Mouse (Mus musculus): ENCODE data around the gene Ugt2b38. TPM values are rescaled to one million over a fixed set of nuclear protein-coding genes. Genes with fewer than 3 reads are reported as not detected.
"Not testable (repeated sequence)": the region's sequence is repeated elsewhere in the genome, so short reads cannot be mapped to it uniquely, and the experiment has no call there.

The Ugt2b38 gene
- not detected in 2 replicates for polyA plus RNA-seq (2016; fragmentation: Nextera tagmentation; extraction: Ambion mirVana)

DNA sequence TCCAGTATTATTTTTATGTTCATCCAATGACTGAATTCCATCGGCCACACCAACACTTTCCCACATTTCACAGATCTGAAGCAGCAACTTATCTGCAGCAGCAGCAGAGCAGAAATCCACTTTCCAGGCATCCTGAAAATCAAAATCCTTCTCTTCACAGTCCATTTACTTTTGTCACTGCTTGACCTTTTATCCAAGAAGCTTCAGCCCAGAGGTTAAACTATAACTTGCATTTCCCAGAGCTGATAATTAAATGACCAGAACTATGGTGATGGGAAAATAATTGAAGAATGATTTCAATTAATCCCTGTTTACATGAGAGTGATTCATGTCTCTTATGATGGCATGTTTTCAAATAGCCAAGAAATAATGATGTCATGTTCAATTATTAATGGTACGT is at the start of gene Ugt2b38:
Gene Ugt2b38, minus strand, starts transcription at position 163 of the 400 bp plus-strand sequence.
- H3K4me2 ChIP-seq; ATAC-seq (ENCODE audit: insufficient number of reproducible peaks, insufficient read depth, low FRiP score, low TSS enrichment, low read depth); H3K27me3 ChIP-seq; H3K9ac ChIP-seq (replicated peaks); H3K36me3 ChIP-seq; H3K9me3 ChIP-seq; H3K27ac ChIP-seq; H3K4me1 ChIP-seq (replicated peaks); H3K4me3 ChIP-seq (replicated peaks): not testable (repeated sequence)
- 96% methylated on average over 1 of the region's 2 CpGs for WGBS

DNA sequence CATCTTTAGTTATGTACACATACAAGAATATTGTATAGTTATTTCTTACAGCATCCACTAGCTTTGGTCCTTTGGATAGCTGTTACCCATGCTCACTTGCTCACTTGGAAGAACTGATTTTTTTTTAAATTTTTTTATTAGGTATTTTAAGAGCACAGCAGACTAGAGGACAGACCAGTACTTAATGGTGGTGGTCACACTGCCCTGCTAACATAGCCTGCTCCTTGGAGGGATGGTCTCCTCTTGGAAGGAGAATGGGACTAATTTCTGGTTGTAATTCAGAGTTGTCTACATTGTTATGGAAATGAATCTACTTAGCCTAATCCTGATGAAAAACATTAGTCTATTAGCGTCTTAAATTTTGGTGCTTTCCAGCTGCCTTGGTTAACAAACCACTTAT is 34.8 kb upstream of the Ugt2b38 start:
- ATAC-seq (ENCODE audit: insufficient number of reproducible peaks, insufficient read depth, low FRiP score, low TSS enrichment, low read depth) = no peak
- no peaks in the 10 kb centered on the region for H3K27me3 ChIP-seq
- no peak overlapping the region for H3K27ac ChIP-seq
- no peak overlapping the region for H3K9ac ChIP-seq (replicated peaks)
- no peaks in the 10 kb centered on the region for H3K9me3 ChIP-seq
- no peaks in the 10 kb centered on the region for H3K4me1 ChIP-seq (replicated peaks)
- H3K4me2 ChIP-seq = no peak overlapping the region
- 59% methylated on average over 1 of the region's 1 CpGs for WGBS
- no peaks in the 10 kb centered on the region for H3K36me3 ChIP-seq
- H3K4me3 ChIP-seq (replicated peaks) = no peak overlapping the region

DNA sequence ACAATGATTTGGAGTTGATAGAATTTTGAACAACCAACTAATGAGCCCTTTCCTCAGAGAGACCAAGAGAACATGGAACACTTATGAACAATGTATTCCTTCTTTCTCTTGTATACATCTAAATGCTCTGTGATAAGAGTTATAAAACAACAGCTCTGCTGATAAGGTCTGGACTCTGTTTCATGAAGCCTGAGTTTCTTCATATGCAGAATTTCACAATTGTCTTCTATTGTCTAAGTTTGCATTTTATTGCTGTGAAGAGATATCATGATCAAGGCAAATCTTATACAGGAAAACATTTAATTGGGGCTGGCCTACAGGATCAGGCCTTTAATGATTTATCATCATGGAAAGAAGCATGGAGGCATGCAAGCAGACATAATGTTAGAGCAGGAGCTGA is 33.7 kb upstream of the Ugt2b38 start:
- ATAC-seq (ENCODE audit: insufficient number of reproducible peaks, insufficient read depth, low FRiP score, low TSS enrichment, low read depth) = no peak
- Histone ChIP-seq H3K27ac (no peak overlapping the region), H3K27me3 (no peaks in the 10 kb centered on the region), H3K36me3 (no peaks in the 10 kb centered on the region), H3K9me3 (no peaks in the 10 kb centered on the region), H3K4me2 (no peak overlapping the region), H3K4me1 (replicated peaks) (no peaks in the 10 kb centered on the region), H3K9ac (replicated peaks) (no peak overlapping the region), H3K4me3 (replicated peaks) (no peak overlapping the region)

DNA sequence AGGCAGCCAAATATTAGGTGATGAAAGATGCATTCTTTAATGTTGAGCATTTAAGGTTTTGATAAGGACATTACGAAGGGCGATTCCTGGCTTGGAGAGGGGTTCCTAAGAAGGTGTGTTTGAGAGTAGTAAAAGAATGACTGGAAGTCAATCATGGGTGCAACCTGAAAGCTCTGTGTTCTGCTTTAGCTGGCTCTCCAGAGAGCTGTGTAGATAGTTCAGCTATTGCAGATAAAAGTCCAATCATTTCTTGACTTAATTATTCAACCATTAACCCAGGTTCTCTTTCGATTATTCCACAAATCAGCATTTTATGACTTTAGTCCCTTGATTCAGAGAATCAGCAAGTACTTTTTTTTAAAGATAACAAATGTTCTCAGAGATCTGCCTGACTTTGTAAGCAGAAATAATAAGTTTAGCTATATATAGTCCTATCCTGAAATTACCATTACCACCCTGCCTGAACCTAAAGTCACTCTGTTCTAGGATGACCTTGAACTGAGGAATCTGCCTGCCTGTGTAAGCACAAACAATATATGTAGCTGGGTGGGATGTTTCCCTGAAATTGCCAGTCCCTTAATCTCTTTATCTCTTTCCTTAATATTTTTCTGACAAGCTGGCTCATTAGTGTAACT is 32.3 kb upstream of the Ugt2b38 start:
- H3K36me3 ChIP-seq = no peaks in the 10 kb centered on the region
- H3K27me3 ChIP-seq = no peaks in the 10 kb centered on the region
- 83% methylated on average over 3 of the region's 3 CpGs for WGBS
- H3K27ac ChIP-seq = no peak overlapping the region
- H3K4me3 ChIP-seq (replicated peaks) = no peak overlapping the region
- no peak overlapping the region for H3K4me2 ChIP-seq
- no peaks in the 10 kb centered on the region for H3K9me3 ChIP-seq
- H3K9ac ChIP-seq (replicated peaks) = no peak overlapping the region
- no peaks in the 10 kb centered on the region for H3K4me1 ChIP-seq (replicated peaks)
- ATAC-seq (ENCODE audit: insufficient number of reproducible peaks, insufficient read depth, low FRiP score, low TSS enrichment, low read depth) = no peak

DNA sequence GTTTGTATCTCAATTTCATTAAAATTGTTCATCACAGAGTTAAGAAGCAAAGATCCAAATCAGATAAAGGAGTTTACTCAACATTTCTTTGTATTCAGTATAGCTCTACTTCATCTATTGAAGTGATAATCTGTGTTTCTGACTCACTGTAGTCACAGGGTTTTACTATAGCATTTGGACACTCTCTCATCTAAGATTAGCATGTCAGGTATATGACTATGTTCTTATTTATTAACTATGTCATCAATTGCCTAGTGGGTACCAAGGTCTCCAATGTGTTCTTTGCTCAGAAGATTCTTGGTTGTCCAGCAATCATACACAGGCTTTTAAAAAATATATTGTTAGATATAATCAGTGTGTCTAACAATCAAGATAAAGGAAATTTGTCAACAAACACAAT is 31.5 kb upstream of the Ugt2b38 start:
- no peaks in the 10 kb centered on the region for H3K4me1 ChIP-seq (replicated peaks)
- no peaks in the 10 kb centered on the region for H3K9me3 ChIP-seq
- H3K27me3 ChIP-seq = no peaks in the 10 kb centered on the region
- no peak overlapping the region for H3K4me3 ChIP-seq (replicated peaks)
- H3K27ac ChIP-seq = no peak overlapping the region
- no peak overlapping the region for H3K9ac ChIP-seq (replicated peaks)
- H3K4me2 ChIP-seq = no peak overlapping the region
- ATAC-seq (ENCODE audit: insufficient number of reproducible peaks, insufficient read depth, low FRiP score, low TSS enrichment, low read depth) = no peak
- no peaks in the 10 kb centered on the region for H3K36me3 ChIP-seq

- WGBS = 78% methylated on average over 4 of the region's 5 CpGs
- ATAC-seq (ENCODE audit: insufficient number of reproducible peaks, insufficient read depth, low FRiP score, low TSS enrichment, low read depth); H3K4me3 ChIP-seq (replicated peaks); H3K9me3 ChIP-seq; H3K27me3 ChIP-seq; H3K27ac ChIP-seq; H3K36me3 ChIP-seq; H3K9ac ChIP-seq (replicated peaks); H3K4me2 ChIP-seq; H3K4me1 ChIP-seq (replicated peaks): not testable (repeated sequence)
Measured at GRCm38 (mm10) chr5:87452514-87452913, 28.5 kb upstream of the Ugt2b38 start.

- Histone ChIP-seq H3K4me3 (replicated peaks) (no peak overlapping the region), H3K9ac (replicated peaks) (no peak overlapping the region), H3K4me1 (replicated peaks) (no peaks in the 10 kb centered on the region), H3K4me2 (no peak overlapping the region), H3K27ac (no peak overlapping the region), H3K36me3 (no peaks in the 10 kb centered on the region), H3K27me3 (no peaks in the 10 kb centered on the region), H3K9me3 (no peaks in the 10 kb centered on the region)
- WGBS = 48% methylated on average over 3 of the region's 3 CpGs
- ATAC-seq (ENCODE audit: insufficient number of reproducible peaks, insufficient read depth, low FRiP score, low TSS enrichment, low read depth) = no peak
Measured at GRCm38 (mm10) chr5:87436264-87436663, 12.3 kb upstream of the Ugt2b38 start.

GRCm38 (mm10) chr5:87425676-87426075 is 1.7 kb upstream of the Ugt2b38 start:
- WGBS = 80% methylated on average over 3 of the region's 3 CpGs
- no peaks in the 10 kb centered on the region for H3K4me1 ChIP-seq (replicated peaks)
- H3K4me2 ChIP-seq = no peak overlapping the region
- H3K27ac ChIP-seq = no peak overlapping the region
- H3K9ac ChIP-seq (replicated peaks) = no peak overlapping the region
- no peak overlapping the region for H3K4me3 ChIP-seq (replicated peaks)
- no peaks in the 10 kb centered on the region for H3K27me3 ChIP-seq
- H3K9me3 ChIP-seq = no peaks in the 10 kb centered on the region
- H3K36me3 ChIP-seq = no peaks in the 10 kb centered on the region
- ATAC-seq (ENCODE audit: insufficient number of reproducible peaks, insufficient read depth, low FRiP score, low TSS enrichment, low read depth) = no peak

DNA sequence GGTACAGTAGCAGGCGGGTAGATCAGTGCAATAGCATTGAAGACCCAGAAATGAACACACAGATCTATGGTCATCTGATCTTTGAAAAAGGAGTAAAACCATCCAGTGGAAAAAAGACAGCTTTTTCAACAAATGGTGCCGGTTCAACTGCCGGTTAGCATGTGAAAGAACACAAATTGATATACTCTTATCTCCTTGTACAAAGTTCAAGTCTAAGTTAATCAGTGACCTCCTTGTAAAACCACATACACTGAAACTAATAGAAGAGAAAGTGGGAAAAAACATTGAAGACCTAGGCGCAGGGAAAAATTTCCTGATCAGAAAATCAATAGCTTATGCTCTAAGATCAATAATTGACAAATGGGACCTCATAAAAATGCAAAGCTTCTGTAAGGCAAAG is 27.0 kb downstream of the Ugt2b38 start:
- ATAC-seq (ENCODE audit: insufficient number of reproducible peaks, insufficient read depth, low FRiP score, low TSS enrichment, low read depth) = no peak
- 89% methylated on average over 4 of the region's 4 CpGs for WGBS
- Histone ChIP-seq H3K4me2 (no peak overlapping the region), H3K4me3 (replicated peaks) (no peak overlapping the region), H3K27me3 (no peaks in the 10 kb centered on the region), H3K4me1 (replicated peaks) (no peaks in the 10 kb centered on the region), H3K27ac (no peak overlapping the region), H3K9ac (replicated peaks) (no peak overlapping the region), H3K36me3 (no peaks in the 10 kb centered on the region), H3K9me3 (no peaks in the 10 kb centered on the region)

DNA sequence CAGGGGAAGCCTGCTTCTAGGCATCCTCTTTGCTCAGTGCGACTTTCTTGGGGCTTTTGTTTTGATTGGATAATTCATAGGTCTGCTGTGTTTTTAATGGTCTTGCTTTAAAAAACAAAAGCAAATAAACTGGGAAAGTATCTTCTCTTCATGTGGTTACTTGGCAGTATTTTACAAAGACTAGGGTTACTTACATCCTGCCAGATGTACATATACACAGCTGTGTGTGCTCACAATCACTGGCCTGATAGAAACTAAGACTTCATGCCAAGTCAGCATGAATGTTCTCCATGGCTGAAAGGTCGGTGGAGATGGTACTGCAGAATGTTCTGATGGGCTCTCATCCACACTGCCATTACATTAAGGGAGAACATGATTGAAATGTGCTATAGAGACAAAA is 33.2 kb downstream of the Ugt2b38 start:
- no peaks in the 10 kb centered on the region for H3K9me3 ChIP-seq
- no peaks in the 10 kb centered on the region for H3K36me3 ChIP-seq
- ATAC-seq (ENCODE audit: insufficient number of reproducible peaks, insufficient read depth, low FRiP score, low TSS enrichment, low read depth) = no peak
- H3K9ac ChIP-seq (replicated peaks) = no peak overlapping the region
- 75% methylated on average over 2 of the region's 2 CpGs for WGBS
- H3K27me3 ChIP-seq = no peaks in the 10 kb centered on the region
- H3K4me2 ChIP-seq = no peak overlapping the region
- H3K4me3 ChIP-seq (replicated peaks) = no peak overlapping the region
- H3K27ac ChIP-seq = no peak overlapping the region
- H3K4me1 ChIP-seq (replicated peaks) = no peaks in the 10 kb centered on the region

GRCm38 (mm10) chr5:87380234-87380633 is 43.8 kb downstream of the Ugt2b38 start:
- no peaks in the 10 kb centered on the region for H3K27me3 ChIP-seq
- 70% methylated on average over 2 of the region's 2 CpGs for WGBS
- no peaks in the 10 kb centered on the region for H3K4me1 ChIP-seq (replicated peaks)
- no peak overlapping the region for H3K4me2 ChIP-seq
- H3K36me3 ChIP-seq = no peaks in the 10 kb centered on the region
- H3K9me3 ChIP-seq = no peaks in the 10 kb centered on the region
- no peak overlapping the region for H3K4me3 ChIP-seq (replicated peaks)
- no peak overlapping the region for H3K27ac ChIP-seq
- no peak for ATAC-seq (ENCODE audit: insufficient number of reproducible peaks, insufficient read depth, low FRiP score, low TSS enrichment, low read depth)
- no peak overlapping the region for H3K9ac ChIP-seq (replicated peaks)

GRCm38 (mm10) chr5:87379825-87380224 is 44.2 kb downstream of the Ugt2b38 start:
- H3K4me3 ChIP-seq (replicated peaks) = no peak overlapping the region
- H3K9ac ChIP-seq (replicated peaks) = no peak overlapping the region
- no peaks in the 10 kb centered on the region for H3K27me3 ChIP-seq
- no peaks in the 10 kb centered on the region for H3K9me3 ChIP-seq
- no peak for ATAC-seq (ENCODE audit: insufficient number of reproducible peaks, insufficient read depth, low FRiP score, low TSS enrichment, low read depth)
- no peaks in the 10 kb centered on the region for H3K36me3 ChIP-seq
- H3K4me2 ChIP-seq = no peak overlapping the region
- H3K27ac ChIP-seq = no peak overlapping the region
- H3K4me1 ChIP-seq (replicated peaks) = no peaks in the 10 kb centered on the region

Measured in limb, embryonic 12.5 days (tissue).